ENCODE assay signal across 11 mouse cellular contexts in genomic region chr4:95652044-95652443, GRCm38 (mm10).
DNase-seq lines count a peak whose midpoint lies in the region; ATAC-seq lines count a peak whose summit lies in the region.
"Had no signal": no experiment of that assay in that cellular context is flagged by ENCODE, and none has a peak within 500 bp of the region (broad histone marks: within the 10 kb centered on the region; RNA-seq: fewer than 3 reads in every experiment).

No protein-coding gene starts in this region.

- no peak overlapping the region for H3K27ac ChIP-seq in kidney, embryonic 16.5 days (ENCODE audit: low read length)
- peak overlapping the region; percentile 78 for H3K27ac ChIP-seq in embryonic facial prominence, embryonic 10.5 days (replicated peaks)
- peak overlapping the region; percentile 4; the same call in 1 of the 2 replicates for H3K27ac ChIP-seq in forebrain, embryonic 10.5 days
- peak overlapping the region; percentile 35; the same call in 1 of the 2 replicates for H3K27ac ChIP-seq in midbrain, embryonic 12.5 days (replicated peaks)
- H3K27ac ChIP-seq: liver, embryonic 15.5 days had no signal

- 0 out of 2 replicates have a peak, but pooled peaks have one; percentile 57 for ATAC-seq in kidney, embryonic 16.5 days (ENCODE audit: low FRiP score, low TSS enrichment)
- peak; percentile 42; the same call in 1 of the 2 replicates for ATAC-seq in midbrain, embryonic 12.5 days (ENCODE audit: low FRiP score, low read depth)
- ATAC-seq in granulocyte monocyte progenitor cell, adult 5-6 weeks (replicated peaks; ENCODE audit: poor library complexity, severe bottlenecking) = no peak

- no peak overlapping the region for H3K4me3 ChIP-seq in kidney, embryonic 16.5 days (ENCODE audit: low read length)
- no peak overlapping the region for H3K4me3 ChIP-seq in embryonic facial prominence, embryonic 10.5 days
- H3K4me3 ChIP-seq in forebrain, embryonic 10.5 days = no peak overlapping the region
- no peak overlapping the region for H3K4me3 ChIP-seq in midbrain, embryonic 12.5 days
- H3K4me3 ChIP-seq: liver, embryonic 15.5 days; myocyte had no signal

- peaks cover 18% of the 10 kb centered on the region for H3K4me1 ChIP-seq in kidney, embryonic 16.5 days (ENCODE audit: insufficient read depth, low read length)
- H3K4me1 ChIP-seq in embryonic facial prominence, embryonic 10.5 days = peaks cover 33% of the 10 kb centered on the region
- peaks cover 32% of the 10 kb centered on the region for H3K4me1 ChIP-seq in forebrain, embryonic 10.5 days
- H3K4me1 ChIP-seq in midbrain, embryonic 12.5 days = peaks cover 22% of the 10 kb centered on the region
- H3K4me1 ChIP-seq: liver, embryonic 15.5 days had no signal

- H3K27me3 ChIP-seq in kidney, embryonic 16.5 days (ENCODE audit: insufficient read depth, low read length) = no peaks in the 10 kb centered on the region
- no peaks in the 10 kb centered on the region for H3K27me3 ChIP-seq in embryonic facial prominence, embryonic 10.5 days (replicated peaks; ENCODE audit: low read depth, poor library complexity, severe bottlenecking)
- no peaks in the 10 kb centered on the region for H3K27me3 ChIP-seq in forebrain, embryonic 10.5 days (ENCODE audit: poor library complexity, severe bottlenecking)
- H3K27me3 ChIP-seq in midbrain, embryonic 12.5 days = no peaks in the 10 kb centered on the region
- H3K27me3 ChIP-seq: liver, embryonic 15.5 days had no signal

- H3K9ac ChIP-seq in kidney, embryonic 16.5 days (replicated peaks; ENCODE audit: low read length) = 0 out of 2 replicates have a peak overlapping the region, but pooled peaks have one; percentile 7
- no peak overlapping the region for H3K9ac ChIP-seq in midbrain, embryonic 12.5 days (replicated peaks)
- H3K9ac ChIP-seq: liver, embryonic 15.5 days had no signal

- no peaks in the 10 kb centered on the region for H3K9me3 ChIP-seq in kidney, embryonic 16.5 days (ENCODE audit: low read length)
- H3K9me3 ChIP-seq in embryonic facial prominence, embryonic 10.5 days = no peaks in the 10 kb centered on the region
- no peaks in the 10 kb centered on the region for H3K9me3 ChIP-seq in forebrain, embryonic 10.5 days
- no peaks in the 10 kb centered on the region for H3K9me3 ChIP-seq in midbrain, embryonic 12.5 days
- H3K9me3 ChIP-seq: G1E; liver, embryonic 15.5 days had no signal

- no peak for DNase-seq in kidney, postnatal 10 days
- peak; percentile 29 for DNase-seq in embryonic facial prominence, embryonic 10.5 days (ENCODE audit: low spot score)
- DNase-seq in forebrain, embryonic 10.5 days (ENCODE audit: extremely low spot score, low spot score) = no peak
- DNase-seq in thymus, postnatal 36 days = no peak
- DNase-seq: kidney, adult 9 months had no signal

- H3K4me2 ChIP-seq in kidney, embryonic 16.5 days (replicated peaks; ENCODE audit: low read depth, low read length) = no peak overlapping the region
- no peak overlapping the region for H3K4me2 ChIP-seq in midbrain, embryonic 12.5 days (replicated peaks)
- H3K4me2 ChIP-seq: liver, embryonic 15.5 days had no signal

- no peaks in the 10 kb centered on the region for H3K36me3 ChIP-seq in kidney, embryonic 16.5 days (ENCODE audit: insufficient read depth, low read length)
- no peaks in the 10 kb centered on the region for H3K36me3 ChIP-seq in embryonic facial prominence, embryonic 10.5 days (replicated peaks)
- H3K36me3 ChIP-seq in forebrain, embryonic 10.5 days (replicated peaks) = no peaks in the 10 kb centered on the region
- H3K36me3 ChIP-seq in midbrain, embryonic 12.5 days = no peaks in the 10 kb centered on the region
- H3K36me3 ChIP-seq: G1E; liver, embryonic 15.5 days had no signal

- 18% methylated on average over 6 of the region's 6 CpGs for WGBS in kidney, embryonic 16.5 days
- 42% methylated on average over 6 of the region's 6 CpGs for WGBS in embryonic facial prominence, embryonic 10.5 days
- WGBS in forebrain, embryonic 10.5 days = 69% methylated on average over 6 of the region's 6 CpGs
- 53% methylated on average over 6 of the region's 6 CpGs for WGBS in midbrain, embryonic 12.5 days
